Mouse (Mus musculus) midbrain, embryonic 12.5 days (tissue): Measurements from ENCODE around the gene Crtc2. TPM values are rescaled to one million over a fixed set of nuclear protein-coding genes. Genes with fewer than 3 reads are reported as not detected.
"Not testable (repeated sequence)": the region's sequence is repeated elsewhere in the genome, so short reads cannot be mapped to it uniquely, and the experiment has no call there.

ENCODE experiments used
- ATAC-seq: fragments of 200-750 bp; cut with Nextera tagmentation; 2 replicates; pipeline ENCODE4 v1.8.0; 2017; ENCODE audit warnings: low read depth, moderate TSS enrichment, moderate library complexity; ENCODE audit not compliant: low FRiP score
- H3K27ac ChIP-seq: fragments of 300-500 bp; sonication (generic); replicated peaks from 2 replicates; pipeline ENCODE4 v1.5.1; 2016; ENCODE audit warnings: mild to moderate bottlenecking
- H3K27me3 ChIP-seq: fragments of 300-500 bp; sonication (generic); 2 replicates; pipeline ENCODE4 v1.6.1; 2016; ENCODE audit warnings: mild to moderate bottlenecking
- H3K36me3 ChIP-seq: fragments of 300-500 bp; sonication (generic); 2 replicates; pipeline ENCODE4 v1.6.1; 2016
- H3K4me1 ChIP-seq: fragments of 300-500 bp; sonication (generic); 2 replicates; pipeline ENCODE4 v1.6.1; 2016
- H3K4me2 ChIP-seq: fragments of 300-500 bp; sonication (generic); replicated peaks from 2 replicates; pipeline ENCODE4 v1.6.1; 2016; ENCODE audit warnings: mild to moderate bottlenecking, moderate library complexity
- H3K4me3 ChIP-seq: fragments of 300-500 bp; sonication (generic); 2 replicates; pipeline ENCODE4 v1.5.1; 2016; ENCODE audit warnings: mild to moderate bottlenecking
- H3K9ac ChIP-seq: fragments of 300-500 bp; sonication (generic); replicated peaks from 2 replicates; pipeline ENCODE4 v1.6.1; 2016; ENCODE audit warnings: mild to moderate bottlenecking, moderate library complexity
- H3K9me3 ChIP-seq: fragments of 300-500 bp; sonication (generic); 2 replicates; pipeline ENCODE4 v1.6.1; 2016; ENCODE audit warnings: mild to moderate bottlenecking
- WGBS: fragments of 180-500 bp; shearing (Covaris S2); methylation state at CpG from one replicate; pipeline ENCODE4 v1.1.7; 2016; 5-methylcytosine and 5-hydroxymethylcytosine counted together
- polyA plus RNA-seq: library from polyadenylated mRNA; unstranded; fragments of >200 nt; fragmentation: Nextera tagmentation; extraction: Ambion mirVana; gene quantifications from 2 replicates; pipeline ENCODE4 v1.2.1, GENCODE M21; 2016

Crtc2 gene
- polyA plus RNA-seq, 1 experiment from 2014 or later = 21.5 TPM

DNA sequence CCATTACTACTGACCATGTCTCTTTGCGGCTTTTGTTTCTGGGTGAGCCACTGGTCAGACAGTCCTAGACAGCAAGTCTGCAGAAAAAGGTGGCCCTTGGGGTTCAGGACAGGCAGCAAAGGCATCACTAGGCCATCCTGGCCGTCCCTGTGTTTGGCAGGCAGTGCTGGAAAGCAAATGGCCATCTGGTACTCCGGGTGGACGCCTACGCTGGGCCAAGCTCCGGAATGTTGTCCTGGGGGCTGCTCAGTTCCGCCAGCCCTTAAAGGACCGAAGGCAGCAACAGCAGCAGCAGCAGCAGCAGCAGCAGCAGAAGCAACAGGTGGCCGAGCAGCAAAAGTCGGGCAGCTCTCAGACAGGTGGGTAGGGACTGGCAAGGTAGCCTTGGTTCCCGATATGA, 21.3 kb downstream of the Crtc2 start:
- Histone ChIP-seq H3K4me3 (no peak overlapping the region), H3K36me3 (peaks cover 80% of the 10 kb centered on the region), H3K4me1 (no peaks in the 10 kb centered on the region), H3K4me2 (no peak overlapping the region), H3K27ac (no peak overlapping the region), H3K9ac (no peak overlapping the region), H3K27me3 (no peaks in the 10 kb centered on the region), H3K9me3 (no peaks in the 10 kb centered on the region)
- WGBS = 92% methylated on average over 11 of the region's 11 CpGs
- no peak for ATAC-seq

- 51% methylated on average over 14 of the region's 16 CpGs for WGBS
- Histone ChIP-seq H3K36me3 (peaks cover 82% of the 10 kb centered on the region), H3K9me3 (no peaks in the 10 kb centered on the region), H3K27ac (no peak overlapping the region), H3K4me2 (no peak overlapping the region), H3K9ac (no peak overlapping the region), H3K4me1 (no peaks in the 10 kb centered on the region), H3K27me3 (no peaks in the 10 kb centered on the region), H3K4me3 (no peak overlapping the region)
- ATAC-seq = no peak
Measured at GRCm38 (mm10) chr3:90276858-90277257, 22.9 kb downstream of the Crtc2 start.

GRCm38 (mm10) chr3:90277793-90278192, 23.8 kb downstream of the Crtc2 start:
- WGBS = 96% methylated on average over 9 of the region's 9 CpGs
- no peak overlapping the region for H3K27ac ChIP-seq
- H3K9ac ChIP-seq = no peak overlapping the region
- H3K4me1 ChIP-seq = no peaks in the 10 kb centered on the region
- no peak overlapping the region for H3K4me2 ChIP-seq
- peaks cover 73% of the 10 kb centered on the region for H3K36me3 ChIP-seq
- H3K9me3 ChIP-seq = no peaks in the 10 kb centered on the region
- H3K4me3 ChIP-seq = no peak overlapping the region
- ATAC-seq = no peak
- H3K27me3 ChIP-seq = no peaks in the 10 kb centered on the region

- Histone ChIP-seq H3K36me3 (peaks cover 69% of the 10 kb centered on the region), H3K27ac (no peak overlapping the region), H3K4me3 (no peak overlapping the region), H3K4me2 (no peak overlapping the region), H3K4me1 (no peaks in the 10 kb centered on the region), H3K9ac (no peak overlapping the region), H3K27me3 (no peaks in the 10 kb centered on the region), H3K9me3 (no peaks in the 10 kb centered on the region)
- 95% methylated on average over 10 of the region's 10 CpGs for WGBS
- ATAC-seq = no peak
Measured at GRCm38 (mm10) chr3:90278211-90278610, 24.2 kb downstream of the Crtc2 start.

DNA sequence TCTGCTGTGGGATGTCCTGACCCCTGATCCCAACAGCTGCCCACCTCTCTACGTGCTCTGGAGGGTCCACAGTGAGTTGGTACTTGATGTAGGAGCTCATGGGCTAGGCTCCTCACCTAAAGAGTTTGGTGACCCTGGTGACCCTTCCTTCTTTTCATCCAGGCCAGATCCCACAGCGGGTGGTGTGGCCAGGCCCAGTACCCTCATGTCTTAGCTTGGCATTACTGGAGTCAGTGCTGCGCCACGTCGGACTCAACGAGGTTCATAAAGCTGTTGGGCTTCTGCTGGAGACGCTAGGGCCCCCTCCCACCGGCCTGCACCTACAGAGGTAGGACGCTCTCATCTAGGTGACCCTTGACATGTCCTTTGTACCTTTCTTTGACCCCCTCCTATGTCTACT, 25.3 kb downstream of the Crtc2 start:
- H3K9me3 ChIP-seq = no peaks in the 10 kb centered on the region
- H3K36me3 ChIP-seq = peaks cover 58% of the 10 kb centered on the region
- no peak for ATAC-seq
- no peak overlapping the region for H3K27ac ChIP-seq
- H3K9ac ChIP-seq = no peak overlapping the region
- 92% methylated on average over 9 of the region's 9 CpGs for WGBS
- H3K4me2 ChIP-seq = no peak overlapping the region
- H3K4me3 ChIP-seq = no peak overlapping the region
- H3K27me3 ChIP-seq = no peaks in the 10 kb centered on the region
- no peaks in the 10 kb centered on the region for H3K4me1 ChIP-seq

DNA sequence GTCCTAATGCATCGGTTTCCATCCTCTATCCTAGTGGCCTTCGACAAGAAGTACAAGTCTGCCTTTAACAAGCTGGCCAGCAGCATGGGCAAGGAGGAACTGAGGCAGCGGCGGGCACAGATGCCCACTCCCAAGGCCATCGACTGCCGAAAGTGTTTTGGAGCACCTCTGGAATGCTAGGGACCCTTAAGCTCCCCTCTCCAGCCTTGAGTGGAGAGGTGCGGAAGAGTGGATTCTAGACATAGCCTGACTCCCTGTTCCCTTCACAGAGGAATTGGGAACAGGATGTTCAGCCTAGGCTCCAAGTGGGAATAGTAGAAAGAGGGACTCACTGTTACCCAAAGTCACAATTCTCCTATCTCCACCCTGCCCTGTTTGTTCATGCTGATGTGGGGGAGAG, 25.8 kb downstream of the Crtc2 start:
- Histone ChIP-seq H3K27me3 (no peaks in the 10 kb centered on the region), H3K9ac (no peak overlapping the region), H3K4me2 (no peak overlapping the region), H3K9me3 (no peaks in the 10 kb centered on the region), H3K4me1 (no peaks in the 10 kb centered on the region), H3K27ac (no peak overlapping the region), H3K4me3 (no peak overlapping the region), H3K36me3 (peaks cover 57% of the 10 kb centered on the region)
- WGBS = 96% methylated on average over 7 of the region's 7 CpGs
- ATAC-seq = no peak

- Histone ChIP-seq H3K27ac (no peak overlapping the region), H3K36me3 (peaks cover 49% of the 10 kb centered on the region), H3K4me1 (no peaks in the 10 kb centered on the region), H3K27me3 (no peaks in the 10 kb centered on the region), H3K4me3 (no peak overlapping the region), H3K4me2 (no peak overlapping the region), H3K9me3 (no peaks in the 10 kb centered on the region), H3K9ac (no peak overlapping the region)
- 88% methylated on average over 9 of the region's 9 CpGs for WGBS
- no peak for ATAC-seq
Measured at GRCm38 (mm10) chr3:90280708-90281107, 26.7 kb downstream of the Crtc2 start.

GRCm38 (mm10) chr3:90284150-90284549, 30.2 kb downstream of the Crtc2 start:
- no peaks in the 10 kb centered on the region for H3K4me1 ChIP-seq
- no peak overlapping the region for H3K27ac ChIP-seq
- no peaks in the 10 kb centered on the region for H3K9me3 ChIP-seq
- H3K4me3 ChIP-seq = no peak overlapping the region
- peaks cover 21% of the 10 kb centered on the region for H3K36me3 ChIP-seq
- no peak for ATAC-seq
- H3K9ac ChIP-seq = no peak overlapping the region
- no peaks in the 10 kb centered on the region for H3K27me3 ChIP-seq
- no peak overlapping the region for H3K4me2 ChIP-seq
- WGBS = 94% methylated on average over 2 of the region's 2 CpGs

DNA sequence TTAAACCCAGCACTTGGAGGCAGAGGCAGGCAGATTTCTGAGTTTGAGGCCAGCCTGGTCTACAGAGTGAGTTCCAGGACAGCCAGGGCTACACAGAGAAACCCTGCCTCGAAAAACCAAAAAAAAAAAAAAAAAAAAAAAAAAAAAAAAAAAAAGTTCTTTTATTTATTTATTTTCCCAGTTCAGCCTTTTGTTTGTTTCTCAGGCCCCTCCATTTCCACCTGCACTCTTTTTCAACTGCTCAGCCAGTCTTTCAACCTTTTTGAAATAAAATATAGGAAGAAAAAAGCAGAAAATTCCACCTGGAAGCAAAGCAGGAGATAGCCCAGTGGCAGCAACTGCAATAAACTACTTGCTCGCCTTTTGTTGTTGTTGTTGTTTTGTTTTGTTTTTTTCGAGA, 35.4 kb downstream of the Crtc2 start:
- not testable (repeated sequence) for H3K4me3 ChIP-seq, H3K36me3 ChIP-seq, H3K27me3 ChIP-seq, H3K4me1 ChIP-seq, H3K9ac ChIP-seq, H3K27ac ChIP-seq, H3K4me2 ChIP-seq, ATAC-seq, H3K9me3 ChIP-seq
- 65% methylated on average over 3 of the region's 3 CpGs for WGBS

- Histone ChIP-seq H3K9ac (no peak overlapping the region), H3K9me3 (no peaks in the 10 kb centered on the region), H3K4me1 (peaks cover 12% of the 10 kb centered on the region), H3K27me3 (no peaks in the 10 kb centered on the region), H3K27ac (no peak overlapping the region), H3K4me2 (no peak overlapping the region), H3K4me3 (no peak overlapping the region), H3K36me3 (no peaks in the 10 kb centered on the region)
- 97% methylated on average over 1 of the region's 1 CpGs for WGBS
- ATAC-seq = no peak
Measured at GRCm38 (mm10) chr3:90290602-90291001, 36.6 kb downstream of the Crtc2 start.

DNA sequence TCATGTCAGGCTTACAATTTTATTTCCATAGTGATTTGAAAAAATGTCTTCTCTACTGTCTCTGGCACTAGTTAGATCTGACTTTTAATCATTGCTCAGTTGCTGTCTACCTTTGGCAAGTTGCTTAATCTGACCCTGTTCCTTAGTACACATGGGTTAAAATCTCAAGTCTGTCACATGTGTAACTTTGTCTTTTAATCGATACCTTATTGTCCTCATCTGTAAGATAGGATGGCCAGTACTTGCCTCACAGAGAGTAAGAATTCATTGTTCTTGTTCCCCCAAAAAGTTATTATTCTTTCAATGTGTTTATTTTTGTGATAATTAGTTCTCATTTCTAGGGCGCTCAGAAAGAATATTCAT, 38.0 kb downstream of the Crtc2 start:
- H3K27ac ChIP-seq = peak overlapping the region; percentile 96
- WGBS = 49% methylated on average over 2 of the region's 2 CpGs
- H3K9me3 ChIP-seq = no peaks in the 10 kb centered on the region
- peaks cover 12% of the 10 kb centered on the region for H3K4me1 ChIP-seq
- peak overlapping the region; percentile 73 for H3K9ac ChIP-seq
- no peaks in the 10 kb centered on the region for H3K27me3 ChIP-seq
- ATAC-seq = no peak
- no peaks in the 10 kb centered on the region for H3K36me3 ChIP-seq
- H3K4me2 ChIP-seq = peak overlapping the region; percentile 59
- H3K4me3 ChIP-seq = peak overlapping the region; percentile 91

DNA sequence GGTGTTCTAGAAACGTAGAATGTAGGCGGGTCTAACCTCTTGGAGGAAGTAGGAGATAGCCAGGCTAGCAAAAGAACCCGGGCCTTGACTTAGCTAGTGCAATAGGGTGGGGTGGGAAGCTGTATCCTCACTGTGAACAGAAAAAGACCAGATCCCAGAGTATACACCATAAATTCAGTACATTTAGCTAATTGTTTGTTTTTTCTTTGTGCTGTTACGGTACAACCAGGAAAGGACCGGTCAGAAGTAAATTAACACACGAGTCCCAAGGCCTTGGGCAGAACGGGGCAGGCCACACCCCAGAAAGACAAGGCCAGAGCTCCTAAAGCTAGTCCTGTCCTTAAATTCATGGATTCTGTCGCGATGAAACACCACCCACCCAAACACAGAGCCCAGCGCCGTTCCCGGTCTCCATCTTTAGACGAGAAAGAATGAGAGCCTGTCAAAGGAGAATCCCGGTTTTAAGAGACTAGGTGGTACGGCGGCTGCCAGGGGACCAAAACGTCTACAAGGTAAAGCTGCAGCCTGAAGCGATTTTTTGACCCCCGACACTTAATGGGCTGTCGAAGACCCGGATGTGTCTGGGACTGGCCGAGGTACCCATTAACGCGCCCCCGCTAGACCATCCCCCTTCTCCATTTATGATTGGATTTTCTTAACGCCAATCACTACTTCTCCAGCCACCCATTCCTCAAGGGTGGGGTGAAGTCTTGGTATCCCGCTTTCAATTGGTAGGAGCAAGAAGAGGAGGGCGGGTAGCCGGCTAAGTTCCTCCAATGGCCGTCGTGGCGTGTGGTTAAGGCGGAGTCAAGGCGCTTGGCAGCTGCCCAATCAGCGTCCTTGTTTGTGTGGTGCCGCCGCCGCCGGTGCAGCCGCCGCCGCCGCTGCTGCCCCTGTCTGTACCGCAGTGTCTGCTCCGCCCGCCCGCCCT, 38.6 kb downstream of the Crtc2 start, which contains the start of gene Gatad2b:
Gene Gatad2b, plus strand, starts transcription at position 834 of the 931 bp plus-strand sequence.
- Histone ChIP-seq H3K4me2 (peak within 1 kb of the TSS; percentile 92), H3K36me3 (no peaks in the 10 kb centered on the region), H3K4me3 (peak within 1 kb of the TSS; percentile 91), H3K27ac (peak within 1 kb of the TSS; percentile 98), H3K9ac (peak within 1 kb of the TSS; percentile 93), H3K27me3 (no peaks in the 10 kb centered on the region), H3K4me1 (peaks cover 12% of the 10 kb centered on the region), H3K9me3 (no peaks in the 10 kb centered on the region)
- ATAC-seq = peak; percentile 99
- WGBS = under 1% methylated on average over 41 of the region's 47 CpGs
